Mouse (Mus musculus) MEL-GATA-1-ER (cell line): ENCODE data around the gene Il23a.
A peak's percentile ranks its signal among the peaks of the same experiment; 100 is the strongest.
"Not testable (repeated sequence)": the region's sequence is repeated elsewhere in the genome, so short reads cannot be mapped to it uniquely, and the experiment has no call there.

Experiments
- DNase-seq: peaks from one replicate; pipeline ENCODE4 v3.0.0-alpha.2; 2012; ENCODE audit warnings: low read depth; ENCODE audit errors: extremely low read depth

The Il23a gene

DNA sequence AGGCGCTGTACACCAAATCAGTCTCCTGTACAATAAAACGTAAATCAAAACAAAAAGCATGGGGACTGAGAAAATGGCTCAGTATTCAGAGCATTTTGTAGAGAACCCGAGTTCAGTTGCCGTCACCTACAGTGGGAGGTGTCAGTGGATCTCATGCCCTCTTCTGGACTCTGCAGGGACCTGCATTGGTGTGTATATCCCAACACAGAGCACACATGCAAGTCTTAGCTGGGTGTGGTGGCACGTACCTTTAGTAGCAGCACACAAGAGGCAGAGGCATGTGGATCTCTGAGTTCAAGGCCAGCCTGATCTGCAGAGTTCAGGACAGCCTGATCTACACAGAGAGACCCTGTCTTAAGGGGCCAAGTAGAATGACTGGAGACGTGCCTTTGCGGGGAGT, 11.1 kb upstream of the Il23a start:
- no peak for DNase-seq

DNA sequence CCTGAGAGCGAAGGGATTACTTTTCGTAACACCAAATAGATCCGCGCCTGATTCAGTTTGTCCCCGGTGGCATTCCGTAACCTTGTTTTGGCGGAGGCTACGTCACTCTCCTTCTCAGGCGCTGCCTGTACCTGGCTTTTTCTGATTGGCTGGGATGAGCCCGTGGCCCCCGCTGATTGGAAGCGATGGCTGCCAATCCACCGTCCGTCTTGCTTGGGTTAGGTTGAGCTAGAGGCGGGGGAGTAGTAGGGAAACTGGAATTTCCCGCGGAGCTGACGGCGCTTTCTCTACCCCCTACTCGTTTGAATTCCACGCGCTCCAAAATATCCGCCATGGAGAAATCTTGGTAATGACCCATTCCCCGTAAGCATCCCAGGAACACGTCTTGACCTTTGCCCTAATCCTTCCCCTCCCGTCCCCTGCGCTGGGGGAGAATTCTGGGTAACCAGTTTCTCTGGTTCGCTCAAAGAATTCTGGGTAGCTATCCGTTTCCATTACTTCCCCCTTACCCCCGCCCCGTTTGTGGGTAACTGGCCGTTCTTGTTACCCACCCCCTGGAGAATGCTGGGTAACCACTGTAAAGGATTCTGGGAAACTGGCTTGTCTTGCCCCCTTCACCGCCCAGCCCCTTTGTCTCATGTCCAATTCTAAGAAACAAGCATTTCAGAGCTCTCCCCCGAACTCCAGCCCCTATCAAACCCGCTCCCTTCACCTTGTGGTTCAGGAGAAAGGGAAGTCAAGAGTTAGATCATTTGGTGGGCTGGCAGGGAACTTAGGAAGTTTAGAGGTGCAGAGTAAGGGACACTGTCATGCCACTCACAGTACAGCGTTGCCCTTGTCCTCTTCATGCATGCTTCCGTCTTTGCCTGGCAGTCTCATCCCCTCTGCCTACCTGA, 4.8 kb upstream of the Il23a start, which contains the start of gene Pan2:
Pan2 (plus strand) TSS at position 210 of the 896 bp plus-strand sequence.
- peak; percentile 100 for DNase-seq

DNA sequence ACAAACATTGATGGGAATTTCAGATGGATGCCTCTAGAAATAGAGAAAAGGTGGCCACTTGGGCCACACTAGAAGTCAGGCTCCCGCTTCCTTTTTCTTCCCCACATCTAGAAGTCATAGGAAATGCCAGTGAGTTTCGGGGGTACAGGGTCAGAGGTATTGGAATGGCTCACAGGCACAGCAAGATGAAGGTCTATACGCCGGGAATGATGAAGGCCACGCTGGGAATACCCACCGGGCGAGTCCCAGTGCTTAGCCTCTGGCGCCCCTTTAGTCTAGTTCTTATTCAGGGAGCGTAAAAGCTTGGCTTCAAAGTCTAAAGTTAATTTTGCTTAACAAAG, 4.2 kb upstream of the Il23a start:
- DNase-seq = no peak

DNA sequence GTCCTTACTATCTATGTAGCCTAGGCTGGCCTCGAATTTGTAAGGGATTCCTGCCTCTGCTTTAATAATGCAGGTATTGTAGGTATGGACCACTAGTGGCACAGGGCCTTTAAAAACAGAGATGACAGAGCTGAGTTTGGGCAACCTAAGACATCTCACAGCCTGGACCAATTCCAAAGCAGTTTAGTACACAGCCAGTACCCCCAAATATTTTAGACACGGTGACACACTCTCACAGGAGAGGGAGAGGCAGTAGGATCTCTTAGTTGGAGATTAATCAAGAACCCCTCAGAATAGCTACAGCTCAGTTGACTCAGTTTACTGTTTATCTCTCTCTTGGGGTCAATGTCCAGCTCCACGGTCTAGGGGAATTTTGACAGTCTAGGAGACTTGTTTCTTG, 3.8 kb upstream of the Il23a start:
- DNase-seq = peak; percentile 26

DNA sequence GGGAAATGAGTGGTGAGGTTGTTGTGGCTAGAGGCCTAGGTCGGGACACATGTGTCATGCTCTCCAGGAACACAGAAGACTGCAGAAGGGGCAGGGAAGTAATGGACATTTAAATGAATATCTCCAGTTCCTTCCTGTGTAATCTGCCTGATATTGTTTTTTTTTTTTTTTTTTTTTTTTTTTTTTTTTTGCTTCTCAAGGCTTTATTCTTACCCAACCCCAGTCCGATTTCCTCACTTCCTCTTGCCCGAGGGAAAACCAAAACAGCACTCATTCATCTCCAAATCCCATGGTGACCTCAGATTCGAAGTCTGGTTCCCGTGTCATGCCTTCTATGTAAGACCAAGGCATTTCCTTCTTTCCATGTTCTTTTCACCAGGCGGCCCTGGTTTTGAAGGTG, 309 bp downstream of the Il23a start:
- no peak for DNase-seq

DNA sequence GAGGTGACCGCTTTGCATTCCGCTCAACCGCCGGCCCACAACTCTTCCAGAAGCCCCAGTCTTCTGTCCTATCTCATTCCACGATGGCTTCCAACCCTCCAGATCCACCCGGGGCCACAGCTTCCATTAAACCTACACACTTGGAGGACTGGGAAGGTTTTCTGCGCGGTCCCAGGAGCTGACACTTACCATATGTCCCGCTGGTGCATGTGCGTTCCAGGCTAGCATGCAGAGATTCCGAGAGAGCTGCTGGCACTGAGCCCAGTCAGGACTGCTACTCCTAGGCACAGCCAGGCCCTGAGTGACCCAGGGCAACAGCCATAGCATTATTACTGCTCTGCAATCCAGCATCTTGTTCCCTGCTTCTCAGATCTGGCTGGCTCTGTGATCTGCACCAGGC, 930 bp downstream of the Il23a start:
- no peak for DNase-seq

DNA sequence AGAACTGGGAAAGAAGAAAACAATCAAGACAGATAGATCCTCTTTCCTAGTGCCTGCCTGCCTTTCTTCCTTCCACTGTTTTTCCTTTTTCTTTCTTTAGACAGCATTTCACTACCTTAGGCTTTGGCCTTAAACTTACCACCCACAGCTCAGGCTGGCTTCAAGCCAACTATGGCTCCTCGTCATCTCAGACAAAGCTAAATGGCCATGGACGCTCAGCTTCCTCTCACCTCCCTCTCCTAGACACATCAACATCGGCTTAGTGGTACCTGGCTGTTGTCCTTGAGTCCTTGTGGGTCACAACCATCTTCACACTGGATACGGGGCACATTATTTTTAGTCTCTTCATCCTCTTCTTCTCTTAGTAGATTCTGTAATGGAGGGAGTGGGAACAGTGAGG, 1.3 kb downstream of the Il23a start:
- no peak for DNase-seq

DNA sequence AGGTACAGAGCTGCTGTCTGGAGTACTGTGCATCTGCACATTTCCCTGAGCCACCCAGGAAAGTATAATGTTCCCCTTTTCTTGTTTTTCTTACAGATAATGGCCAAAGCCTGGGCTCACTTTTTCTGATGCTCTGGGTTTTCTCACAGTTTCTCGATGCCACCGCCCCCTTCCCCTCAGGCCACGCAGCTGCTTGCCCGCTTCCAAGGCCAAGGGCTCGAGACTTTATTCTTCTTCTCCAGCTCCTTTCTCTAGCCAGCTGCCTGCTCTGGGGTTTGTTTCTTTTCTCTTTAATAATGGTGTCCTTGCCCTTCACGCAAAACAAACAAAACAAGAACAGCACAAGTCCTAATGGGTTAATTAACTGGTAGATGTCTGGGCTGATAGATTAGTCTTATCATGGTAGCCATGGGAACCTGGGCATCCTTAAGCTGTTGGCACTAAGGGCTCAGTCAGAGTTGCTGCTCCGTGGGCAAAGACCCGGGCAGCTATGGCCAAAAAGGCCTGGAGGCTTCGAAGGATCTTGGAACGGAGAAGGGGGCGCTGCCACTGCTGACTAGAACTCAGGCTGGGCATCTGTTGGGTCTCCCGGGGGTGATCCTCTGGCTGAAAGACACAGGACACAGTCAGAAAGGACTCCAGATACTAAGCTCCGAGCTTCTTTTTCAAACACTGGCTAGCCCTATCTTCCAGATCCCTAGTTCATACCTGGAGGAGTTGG, 2.0 kb downstream of the Il23a start:
- peak; percentile 17 for DNase-seq

DNA sequence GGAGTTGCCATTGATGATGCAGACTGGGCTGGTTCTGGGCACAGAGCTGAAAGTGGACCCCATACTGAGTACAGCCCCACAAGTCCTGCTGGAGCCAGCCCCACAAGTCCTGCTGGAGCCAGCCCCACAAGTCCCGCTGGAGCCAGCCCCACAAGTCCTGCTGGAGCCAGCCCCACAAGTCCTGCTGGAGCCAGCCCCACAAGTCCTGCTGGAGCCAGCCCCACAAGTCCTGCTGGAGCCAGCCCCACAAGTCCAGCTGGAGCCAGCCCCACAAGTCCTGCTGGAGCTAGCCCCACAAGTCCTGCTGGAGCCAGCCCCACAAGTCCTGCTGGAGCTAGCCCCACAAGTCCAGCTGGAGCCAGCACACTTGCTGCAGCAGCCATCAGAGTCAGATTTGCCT, 8.0 kb downstream of the Il23a start:
- DNase-seq = not testable (repeated sequence)

DNA sequence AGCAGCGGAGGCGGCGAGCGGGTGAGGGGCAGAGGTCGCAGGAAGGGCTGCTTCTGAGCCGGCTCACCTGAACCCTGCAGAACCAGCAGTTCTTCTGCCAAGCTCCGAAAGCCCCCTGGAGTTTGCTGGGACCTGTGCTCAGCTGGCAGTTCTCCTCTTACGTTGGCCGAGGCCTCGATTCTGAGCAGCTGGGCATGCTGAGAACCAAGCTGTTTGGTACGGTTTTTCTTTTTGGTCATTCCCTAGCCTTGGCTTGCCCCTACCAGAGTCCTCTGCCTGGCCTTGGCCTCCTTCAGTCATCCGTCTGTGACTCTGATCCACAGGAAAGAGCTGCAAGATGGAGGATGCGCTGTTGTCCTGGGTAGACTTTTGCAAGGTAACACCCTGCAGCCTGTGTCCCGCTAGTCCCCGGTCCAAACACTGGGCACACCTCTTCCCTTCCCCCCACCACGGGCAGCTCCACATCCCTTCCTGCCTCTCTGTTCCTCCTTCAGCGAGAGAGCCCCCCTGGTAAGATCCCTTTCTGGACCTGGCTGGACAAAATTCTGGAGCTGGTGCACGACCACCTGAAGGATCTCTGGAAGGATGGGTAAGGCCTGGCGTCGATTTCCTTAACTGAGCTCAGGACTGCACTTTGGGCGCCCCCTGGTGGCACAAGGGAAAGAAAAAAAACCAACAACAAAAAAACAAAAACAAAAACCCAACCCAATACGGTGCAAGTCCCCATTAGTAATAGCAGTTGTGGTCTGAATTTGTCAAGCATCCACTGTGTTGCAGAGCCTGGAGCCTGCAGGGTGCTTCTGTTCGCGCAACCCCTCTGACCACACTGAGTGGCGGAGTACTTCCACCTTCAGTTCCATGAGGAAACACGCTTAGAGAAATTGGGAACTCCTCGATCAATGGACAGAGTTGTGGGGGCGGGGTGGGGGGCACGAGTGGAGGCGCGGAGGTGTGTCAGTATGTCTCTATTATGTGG, 14.7 kb downstream of the Il23a start:
- no peak for DNase-seq

DNA sequence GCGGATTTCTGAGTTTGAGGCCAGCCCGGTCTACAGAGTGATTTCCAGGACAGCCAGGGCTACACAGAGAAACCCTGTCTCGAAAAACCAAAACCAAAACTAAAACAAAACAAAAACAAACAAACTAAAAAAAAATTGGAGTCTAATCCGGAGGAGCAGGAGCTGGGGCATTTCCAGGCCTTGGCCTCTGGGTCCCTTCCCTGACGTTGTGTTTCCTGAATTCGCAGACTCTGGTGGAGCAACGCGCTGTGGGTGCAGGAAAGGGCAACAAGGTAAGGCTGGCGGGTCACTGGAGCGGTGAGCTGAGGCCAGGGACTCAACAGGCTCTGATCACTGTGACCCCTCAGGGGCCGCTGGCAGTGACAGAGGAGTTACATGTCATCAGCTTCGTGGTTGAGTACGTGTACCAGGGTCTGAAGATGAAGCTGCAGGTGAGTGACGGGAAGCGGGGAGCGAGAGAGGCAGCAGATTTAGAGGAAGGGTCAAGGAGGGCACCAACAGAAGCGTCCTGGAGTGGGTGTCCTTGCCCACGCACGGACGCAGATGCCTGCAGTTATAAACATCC, 15.6 kb downstream of the Il23a start:
- no peak for DNase-seq

DNA sequence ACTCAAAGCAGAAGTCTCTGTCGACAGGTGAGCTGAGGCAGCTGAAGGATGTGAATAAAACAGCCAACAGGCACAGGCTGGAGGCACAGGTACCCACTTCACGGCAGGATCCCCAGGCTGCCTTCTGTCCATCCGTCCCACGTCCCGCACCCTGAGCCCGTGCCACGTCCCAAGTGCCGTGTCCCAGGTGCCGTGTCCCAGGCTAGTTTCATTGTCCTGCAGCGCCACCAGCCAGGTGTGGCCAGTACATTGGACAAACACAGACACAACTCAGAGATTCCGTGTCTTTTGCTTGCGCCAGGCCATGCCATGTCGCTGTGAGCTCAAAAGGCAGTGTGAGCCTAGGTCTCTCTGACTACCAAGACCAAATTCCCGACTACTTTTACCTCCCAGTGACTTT, 16.9 kb downstream of the Il23a start:
- no peak for DNase-seq

DNA sequence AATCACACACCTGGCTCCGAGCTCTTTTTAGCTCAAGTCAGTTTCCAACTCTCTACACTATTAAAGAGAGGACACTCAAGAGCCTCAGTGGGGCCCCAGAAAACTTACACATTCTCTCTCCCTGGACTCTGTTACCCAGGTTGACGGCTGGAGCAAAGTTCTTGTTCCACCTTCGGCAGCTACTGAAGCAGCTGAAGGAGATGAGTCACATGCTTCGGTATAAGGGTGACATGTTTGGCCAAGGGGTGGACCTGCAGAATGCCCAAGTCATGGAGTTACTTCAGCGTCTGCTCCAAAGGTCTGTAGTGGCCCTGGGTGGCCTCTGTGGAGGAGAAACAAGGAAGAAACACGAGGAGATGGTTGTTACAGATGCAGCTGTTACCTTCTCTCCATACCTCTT, 17.6 kb downstream of the Il23a start:
- no peak for DNase-seq

DNA sequence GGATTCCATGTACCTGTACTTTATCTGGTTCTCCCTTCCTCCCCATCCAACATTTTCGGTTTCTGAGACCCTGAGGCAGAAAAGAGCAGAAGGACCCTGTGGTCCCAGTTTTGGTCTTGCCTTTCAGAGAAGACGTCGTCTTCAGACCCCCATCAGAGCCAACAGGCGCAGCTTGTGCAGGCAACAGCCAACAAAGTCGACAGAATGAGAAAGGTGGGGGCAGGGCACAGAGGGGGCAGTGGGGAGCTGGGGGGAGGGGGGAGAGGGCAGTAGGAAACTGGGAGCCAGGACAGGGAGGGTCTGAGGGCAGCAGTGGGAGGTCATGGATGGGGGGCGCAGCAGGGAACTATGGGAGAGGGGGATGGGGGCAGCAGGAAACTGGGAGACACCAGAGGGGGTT, 20.4 kb downstream of the Il23a start:
- DNase-seq = no peak

DNA sequence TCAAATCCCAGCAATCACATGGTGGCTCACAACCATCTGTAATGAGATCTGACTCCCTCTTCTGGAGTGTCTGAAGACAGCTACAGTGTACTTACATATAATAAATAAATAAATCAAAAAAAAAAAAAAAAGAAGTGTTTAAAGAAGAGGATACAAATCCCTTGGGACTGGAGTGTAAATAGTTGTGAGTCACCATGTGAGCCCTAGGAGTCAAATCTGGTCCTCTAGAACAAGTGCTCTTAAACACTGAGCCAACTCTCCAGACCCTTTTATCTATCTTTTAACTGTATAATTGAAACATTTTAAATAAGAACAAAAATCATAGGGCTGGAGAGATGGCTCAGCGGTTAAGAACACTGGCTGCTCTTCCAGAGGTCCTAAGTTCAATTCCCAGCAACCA, 23.2 kb downstream of the Il23a start:
- not testable (repeated sequence) for DNase-seq

DNA sequence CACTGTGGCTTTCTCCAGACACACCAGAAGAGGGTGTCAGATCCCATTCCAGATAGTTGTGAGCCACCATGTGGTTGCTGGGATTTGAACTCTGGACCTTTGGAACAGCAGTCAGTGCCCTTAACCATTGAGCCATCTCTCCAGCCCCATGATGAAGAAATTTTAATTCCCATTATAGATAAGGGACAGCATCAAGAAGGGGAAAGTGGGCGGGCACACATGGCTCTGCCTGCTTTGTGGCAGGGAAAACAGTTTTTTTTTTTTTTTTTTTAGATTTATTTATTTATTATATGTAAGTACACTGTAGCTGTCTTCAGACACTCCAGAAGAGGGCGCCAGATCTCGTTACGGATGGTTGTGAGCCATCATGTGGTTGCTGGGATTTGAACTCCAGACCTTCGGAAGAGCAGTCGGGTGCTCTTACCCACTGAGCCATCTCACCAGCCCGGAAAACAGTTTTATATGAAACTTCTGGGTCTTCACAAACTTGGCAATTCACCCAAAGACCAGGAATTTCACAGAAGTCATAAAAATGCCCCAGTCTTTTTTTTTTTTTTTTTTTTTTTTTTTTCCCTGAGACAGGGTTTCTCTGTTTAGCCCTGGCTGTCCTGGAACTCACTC, 25.6 kb downstream of the Il23a start:
- not testable (repeated sequence) for DNase-seq

DNA sequence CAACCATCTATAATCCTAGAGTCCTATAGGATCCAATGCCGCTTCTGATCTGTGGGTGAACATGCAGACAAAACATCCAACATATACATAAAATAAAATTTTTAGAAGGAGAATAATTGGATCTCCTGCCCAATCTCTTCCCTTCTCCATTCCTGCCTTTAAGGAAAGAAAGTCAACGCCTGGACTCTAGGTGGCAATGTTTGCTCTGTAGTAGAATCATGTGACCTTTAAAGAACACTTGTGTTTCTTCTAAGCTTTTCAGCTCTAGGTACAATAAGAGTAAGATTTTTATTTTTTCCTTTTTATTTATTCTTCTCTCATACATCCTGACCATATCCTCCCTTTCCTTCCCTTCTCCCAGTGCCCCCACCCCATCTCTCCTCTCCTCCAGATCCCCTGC, 26.7 kb downstream of the Il23a start:
- no peak for DNase-seq

DNA sequence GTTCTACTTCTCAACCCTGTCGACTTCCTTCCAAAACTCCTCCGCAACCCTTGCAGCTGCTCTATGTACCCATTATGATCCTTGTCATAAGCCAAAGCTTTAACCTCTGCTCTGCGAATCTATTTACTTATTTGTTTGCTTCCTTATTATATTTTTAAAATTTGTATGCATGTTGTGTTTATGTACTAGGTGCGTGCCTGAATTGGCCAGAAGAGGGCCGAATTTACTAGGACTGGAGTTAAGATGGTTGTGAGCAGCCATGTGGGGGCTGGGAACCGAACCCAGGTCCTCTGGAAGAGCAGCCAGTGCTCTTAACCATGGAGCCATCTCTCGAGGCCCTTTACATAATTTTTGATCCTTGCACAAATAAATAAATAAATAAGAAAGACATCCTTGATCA, 27.7 kb downstream of the Il23a start:
- peak; percentile 17 for DNase-seq

DNA sequence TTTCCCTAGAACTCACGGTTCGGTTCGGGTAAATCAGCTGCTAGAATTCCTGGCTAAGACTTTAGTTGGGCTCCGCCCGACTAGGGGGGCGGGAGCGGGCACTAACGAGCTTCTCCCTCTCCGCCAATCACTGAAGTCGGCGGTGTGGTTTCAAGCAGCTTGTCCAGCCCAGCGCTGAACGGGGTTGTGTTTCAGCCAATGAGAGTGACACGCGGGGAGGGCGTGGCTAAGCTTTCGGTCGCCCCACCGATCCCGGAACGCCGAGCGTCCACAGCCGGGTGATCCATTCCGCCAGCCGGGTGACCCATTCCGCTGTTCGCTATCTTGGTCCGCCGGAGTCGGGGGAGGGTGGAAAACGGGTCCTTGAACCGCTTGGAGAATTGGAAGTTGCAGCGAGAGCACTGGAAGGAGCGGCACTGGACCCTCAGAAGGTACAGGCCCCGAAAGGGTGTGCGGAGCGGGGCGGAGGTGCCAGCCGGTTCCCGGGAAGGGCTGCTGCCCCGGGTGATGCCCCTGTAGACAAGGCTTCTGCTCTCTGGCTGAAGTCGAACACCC, 28.2 kb downstream of the Il23a start, which contains the start of gene Stat2:
Stat2 (plus strand) TSS at position 273 of the 555 bp plus-strand sequence.
- peak; percentile 96 for DNase-seq

DNA sequence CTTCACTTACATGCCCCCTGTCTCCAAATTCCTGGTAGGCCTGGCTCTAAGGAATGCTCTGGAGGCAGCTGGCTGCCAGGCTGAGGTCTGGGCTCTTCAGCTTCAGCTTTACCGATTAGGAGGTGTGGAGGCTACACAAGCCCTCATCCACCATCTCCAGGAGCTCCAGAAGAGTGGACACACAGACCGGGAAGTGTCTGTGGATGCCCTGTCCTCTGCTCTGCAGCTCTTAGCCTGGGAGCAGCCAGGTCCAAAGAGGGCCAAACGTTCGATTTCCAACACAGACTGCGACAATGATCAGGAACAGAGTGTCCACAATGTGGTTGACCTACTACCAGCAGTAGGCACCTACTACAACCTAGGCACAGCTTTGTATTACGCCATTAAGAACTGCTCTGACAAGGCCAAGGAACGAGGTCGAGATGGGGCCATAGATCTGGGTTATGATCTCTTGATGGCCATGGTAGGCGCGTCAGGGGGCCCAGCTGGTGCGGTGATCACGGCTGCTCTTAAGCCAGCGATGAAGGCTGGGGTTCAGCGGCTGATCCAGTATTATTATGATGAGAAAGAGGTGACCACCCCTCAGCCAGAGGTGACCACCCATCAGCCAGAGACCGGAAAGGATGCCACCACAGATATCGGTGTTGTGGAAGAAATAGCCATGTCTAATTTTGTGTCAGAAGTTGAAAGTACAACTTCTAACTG, 29.2 kb downstream of the Il23a start:
- DNase-seq = no peak
